Mouse (Mus musculus): ENCODE data around the gene Klk12.

DNA sequence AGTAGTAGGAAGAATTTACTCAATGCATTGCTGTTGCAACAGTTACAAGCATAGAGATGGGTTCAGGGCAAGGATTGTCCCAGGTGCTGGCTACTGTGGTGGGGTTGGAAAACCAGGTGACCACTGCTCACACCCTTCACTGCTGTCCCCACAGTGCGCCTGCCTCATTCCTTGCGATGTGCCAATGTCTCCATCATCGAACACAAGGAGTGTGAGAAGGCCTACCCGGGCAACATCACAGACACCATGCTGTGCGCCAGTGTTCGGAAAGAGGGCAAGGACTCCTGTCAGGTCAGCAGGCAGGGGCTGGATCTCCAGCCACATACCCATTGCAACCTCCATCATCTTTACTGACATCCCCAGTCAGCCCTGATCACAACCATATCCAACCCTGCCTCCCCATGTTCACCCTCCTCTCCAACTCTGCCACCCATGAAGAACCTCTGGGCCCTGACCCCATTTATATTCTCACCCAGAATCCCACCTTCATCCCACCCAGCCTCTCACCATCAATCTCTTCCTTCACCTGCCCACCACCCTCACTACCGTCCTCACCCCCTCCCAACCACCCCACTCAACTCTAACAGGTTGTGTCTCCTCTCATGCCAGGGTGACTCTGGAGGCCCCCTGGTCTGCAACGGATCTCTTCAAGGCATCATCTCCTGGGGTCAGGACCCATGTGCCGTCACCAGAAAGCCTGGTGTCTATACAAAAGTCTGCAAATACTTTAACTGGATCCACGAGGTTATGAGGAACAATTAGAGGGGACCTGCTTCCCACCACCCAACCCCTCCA is 9.7 kb downstream of the Klk12 start:
- no peak for TF ChIP-seq CTCF (IDR thresholded peaks at IDR 0.05; ENCODE audit: insufficient read depth, low read depth, low read length)
- TF ChIP-seq POLR2A (IDR thresholded peaks at IDR 0.05; ENCODE audit: insufficient read depth, low read depth, low read length): no peak

Data from olfactory bulb, adult 2 months (tissue).